ENCODE assay signal across 23 mouse cellular contexts in the genomic region with DNA sequence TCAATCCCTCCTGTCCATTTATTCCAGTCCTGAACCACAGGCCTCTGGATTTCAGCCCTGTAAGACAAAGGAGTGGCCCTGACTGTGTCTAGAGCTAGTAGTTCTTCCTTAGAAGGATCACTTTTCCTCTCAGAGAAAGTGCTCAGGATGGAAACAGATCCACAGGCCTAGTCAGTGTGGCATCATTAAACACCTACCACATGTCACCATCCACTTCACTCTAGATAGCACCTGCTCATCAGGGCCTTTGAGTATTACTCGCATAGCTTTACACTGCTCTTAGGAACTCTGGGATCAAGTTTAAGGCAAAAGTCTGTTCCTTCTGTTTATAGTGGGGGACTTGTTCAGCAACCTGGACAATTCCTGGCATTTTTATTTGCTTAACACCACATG. TPM values are rescaled to one million over a fixed set of nuclear protein-coding genes. Genes with fewer than 3 reads are reported as not detected.
A peak's percentile ranks its signal among the peaks of the same experiment; 100 is the strongest.
DNase-seq lines count a peak whose midpoint lies in the region; ATAC-seq and TF ChIP-seq lines count a peak whose summit lies in the region.
"Had no signal": no experiment of that assay in that cellular context is flagged by ENCODE, and none has a peak within 500 bp of the region (broad histone marks: within the 10 kb centered on the region; RNA-seq: fewer than 3 reads in every experiment).

No protein-coding gene starts in this region.

- H3K9me3 ChIP-seq in heart, embryonic 11.5 days (replicated peaks; ENCODE audit: control insufficient read depth, low read length), result no peaks in the 10 kb centered on the region
- no peaks in the 10 kb centered on the region for H3K9me3 ChIP-seq in heart, embryonic 14.5 days (ENCODE audit: control insufficient read depth, low read length)
- no peaks in the 10 kb centered on the region for H3K9me3 ChIP-seq in intestine, embryonic 14.5 days (ENCODE audit: control insufficient read depth, low read length)
- H3K9me3 ChIP-seq in intestine, embryonic 16.5 days (ENCODE audit: control insufficient read depth, low read length), result no peaks in the 10 kb centered on the region
- H3K9me3 ChIP-seq: embryonic facial prominence, embryonic 12.5 days; embryonic facial prominence, embryonic 15.5 days; kidney, embryonic 15.5 days had no signal

- no peak for DNase-seq in cerebellum, adult 2 months
- DNase-seq in cerebellum, adult 8-10 months, result no peak
- DNase-seq in heart, postnatal 14 days, result no peak
- DNase-seq in heart, adult 8-10 months (ENCODE audit: low spot score), result no peak
- peak; percentile 38 for DNase-seq in intestine, embryonic 14.5 days (ENCODE audit: low spot score)
- DNase-seq: adrenal gland, adult 8-10 months; adrenal gland, postnatal 25 days; forebrain, postnatal 0 days; gastrocnemius, postnatal 25 days; heart, postnatal 36 days; kidney, adult 11 months; kidney, adult 8-10 months had no signal

- H3K36me3 ChIP-seq in heart, embryonic 11.5 days (ENCODE audit: control insufficient read depth, insufficient read depth, low read length), result no peaks in the 10 kb centered on the region
- H3K36me3 ChIP-seq in heart, embryonic 14.5 days (ENCODE audit: control insufficient read depth, insufficient read depth, low read length), result peaks cover 13% of the 10 kb centered on the region; the same call in 1 of the 2 replicates
- peaks cover 9% of the 10 kb centered on the region; the same call in 1 of the 2 replicates for H3K36me3 ChIP-seq in intestine, embryonic 14.5 days (ENCODE audit: control insufficient read depth, insufficient read depth, low read length)
- no peaks in the 10 kb centered on the region for H3K36me3 ChIP-seq in intestine, embryonic 16.5 days (ENCODE audit: control insufficient read depth, insufficient read depth, low read length)
- H3K36me3 ChIP-seq: embryonic facial prominence, embryonic 12.5 days; embryonic facial prominence, embryonic 15.5 days had no signal

- H3K27me3 ChIP-seq in cerebellum, adult 2 months (ENCODE audit: control insufficient read depth, insufficient read depth, low read length), result no peaks in the 10 kb centered on the region
- H3K27me3 ChIP-seq in heart, embryonic 11.5 days (ENCODE audit: control insufficient read depth, insufficient read depth, low read length), result 0 out of 2 replicates have a peak, but pooled peaks cover 2% of the 10 kb centered on the region
- H3K27me3 ChIP-seq in heart, embryonic 14.5 days (ENCODE audit: control insufficient read depth, insufficient read depth, low read length), result no peaks in the 10 kb centered on the region
- H3K27me3 ChIP-seq in intestine, embryonic 14.5 days (replicated peaks; ENCODE audit: control insufficient read depth, insufficient read depth, low read length), result no peaks in the 10 kb centered on the region
- H3K27me3 ChIP-seq in intestine, embryonic 16.5 days (replicated peaks; ENCODE audit: control insufficient read depth, insufficient read depth, low read length), result no peaks in the 10 kb centered on the region
- H3K27me3 ChIP-seq: embryonic facial prominence, embryonic 12.5 days; embryonic facial prominence, embryonic 15.5 days; kidney, embryonic 15.5 days had no signal

- TF ChIP-seq CTCF in cerebellum, adult 2 months (IDR thresholded peaks at IDR 0.05; ENCODE audit: borderline replicate concordance, insufficient read depth, low read depth, low read length), result no peak

- H3K4me3 ChIP-seq in cerebellum, adult 2 months (replicated peaks; ENCODE audit: insufficient read depth, low read depth, low read length), result no peak overlapping the region
- H3K4me3 ChIP-seq in heart, embryonic 11.5 days (ENCODE audit: low read depth, low read length), result no peak overlapping the region
- no peak overlapping the region for H3K4me3 ChIP-seq in heart, embryonic 14.5 days (ENCODE audit: control insufficient read depth in 1 of 2, insufficient read depth in 1 of 2, low read depth in 1 of 2, low read length in 2 of 2)
- H3K4me3 ChIP-seq in intestine, embryonic 14.5 days (ENCODE audit: low read depth, low read length), result no peak overlapping the region
- H3K4me3 ChIP-seq in intestine, embryonic 16.5 days (ENCODE audit: low read length), result no peak overlapping the region
- H3K4me3 ChIP-seq: embryonic facial prominence, embryonic 12.5 days; embryonic facial prominence, embryonic 15.5 days; kidney, embryonic 15.5 days had no signal

- H3K9ac ChIP-seq in heart, embryonic 11.5 days (ENCODE audit: low read depth, low read length), result no peak overlapping the region
- no peak overlapping the region for H3K9ac ChIP-seq in heart, embryonic 14.5 days (ENCODE audit: low read length)
- no peak overlapping the region for H3K9ac ChIP-seq in intestine, embryonic 14.5 days (ENCODE audit: low read length)
- no peak overlapping the region for H3K9ac ChIP-seq in intestine, embryonic 16.5 days (ENCODE audit: low read depth, low read length)
- H3K9ac ChIP-seq: embryonic facial prominence, embryonic 12.5 days; embryonic facial prominence, embryonic 15.5 days; forebrain, postnatal 0 days; hindbrain, embryonic 14.5 days; kidney, embryonic 15.5 days had no signal

- no peak for TF ChIP-seq POLR2A in cerebellum, adult 2 months (IDR thresholded peaks at IDR 0.05; ENCODE audit: borderline replicate concordance, insufficient read depth, low read length)

- H3K27ac ChIP-seq in cerebellum, adult 2 months (ENCODE audit: insufficient read depth, low read length), result peak overlapping the region; percentile 64
- H3K27ac ChIP-seq in heart, embryonic 11.5 days (ENCODE audit: low read depth, low read length), result peak overlapping the region; percentile 69
- peak overlapping the region; percentile 5 to 61; a peak in 2 of 4 replicates for H3K27ac ChIP-seq in heart, embryonic 14.5 days (replicated peaks in 1 of 2; ENCODE audit: control insufficient read depth in 1 of 2, insufficient read depth in 1 of 2, low read depth in 2 of 2, low read length in 2 of 2)
- no peak overlapping the region for H3K27ac ChIP-seq in intestine, embryonic 14.5 days (ENCODE audit: low read depth)
- no peak overlapping the region for H3K27ac ChIP-seq in intestine, embryonic 16.5 days (ENCODE audit: low read length)
- H3K27ac ChIP-seq: embryonic facial prominence, embryonic 12.5 days; embryonic facial prominence, embryonic 15.5 days; hindbrain, embryonic 14.5 days; hindbrain, postnatal 0 days; kidney, embryonic 15.5 days had no signal

- ATAC-seq in heart, embryonic 11.5 days (replicated peaks; ENCODE audit: insufficient number of reproducible peaks, low FRiP score, low TSS enrichment), result no peak
- no peak for ATAC-seq in heart, embryonic 14.5 days (ENCODE audit: insufficient number of reproducible peaks, insufficient read depth, low FRiP score, low read depth)
- ATAC-seq in intestine, embryonic 14.5 days (replicated peaks; ENCODE audit: low FRiP score, low TSS enrichment, low read depth), result no peak
- no peak for ATAC-seq in intestine, embryonic 16.5 days
- ATAC-seq: activated CD4-positive, CD25-positive, alpha-beta regulatory T cell, adult 4 months; forebrain, embryonic 14.5 days; forebrain, postnatal 0 days; hindbrain, postnatal 0 days; inflammation-experienced regulatory T-cells, adult 6 months had no signal

- intact Hi-C loops in heart, postnatal 14 days (cut with DNase I), result no loop called here

- peaks cover 39% of the 10 kb centered on the region for H3K4me1 ChIP-seq in cerebellum, adult 2 months (ENCODE audit: control insufficient read depth, insufficient read depth, low read length)
- H3K4me1 ChIP-seq in heart, embryonic 11.5 days (ENCODE audit: control insufficient read depth, insufficient read depth, low read length), result peaks cover 12% of the 10 kb centered on the region
- H3K4me1 ChIP-seq in heart, embryonic 14.5 days (ENCODE audit: control insufficient read depth in 2 of 2, insufficient read depth in 2 of 2, low read length in 2 of 2), result peaks cover 6 to 16% of the 10 kb centered on the region in 2 experiments
- H3K4me1 ChIP-seq in intestine, embryonic 14.5 days (replicated peaks; ENCODE audit: control insufficient read depth, insufficient read depth, low read length), result no peaks in the 10 kb centered on the region
- H3K4me1 ChIP-seq in intestine, embryonic 16.5 days (ENCODE audit: control insufficient read depth, insufficient read depth, low read length), result no peaks in the 10 kb centered on the region
- H3K4me1 ChIP-seq: embryonic facial prominence, embryonic 15.5 days had no signal

- WGBS in cerebellum, adult 2 months, result 91% methylated on average over 1 of the region's 1 CpGs
- WGBS in heart, embryonic 11.5 days (ENCODE audit: insufficient replicate concordance), result 54% methylated on average over 1 of the region's 1 CpGs
- 38% methylated on average over 1 of the region's 1 CpGs for WGBS in heart, embryonic 14.5 days
- WGBS in intestine, embryonic 14.5 days, result 88% methylated on average over 1 of the region's 1 CpGs
- 82% methylated on average over 1 of the region's 1 CpGs for WGBS in intestine, embryonic 16.5 days

- no peak overlapping the region for H3K4me2 ChIP-seq in heart, embryonic 11.5 days
- H3K4me2 ChIP-seq in heart, embryonic 14.5 days (ENCODE audit: low read length), result no peak overlapping the region
- no peak overlapping the region for H3K4me2 ChIP-seq in intestine, embryonic 14.5 days (ENCODE audit: low read length)
- no peak overlapping the region for H3K4me2 ChIP-seq in intestine, embryonic 16.5 days (ENCODE audit: low read depth, low read length)
- H3K4me2 ChIP-seq: embryonic facial prominence, embryonic 12.5 days; embryonic facial prominence, embryonic 15.5 days; hindbrain, embryonic 14.5 days; kidney, embryonic 15.5 days had no signal

RNA-seq across cellular contexts. Expression of a gene that starts 25.1 kb away (rescaled TPM):
- polyA plus RNA-seq in cerebellum, adult 2 months (2012; rRNA removed), result 137 and 143 TPM in 2 replicates
- 11.6 and 15.0 TPM in 2 replicates for polyA plus RNA-seq in heart, embryonic 11.5 days (2014; fragmentation: Nextera tagmentation; extraction: Ambion mirVana)
- 10 to 100 TPM; 22.5 to 25.0 TPM for total RNA-seq in heart, postnatal 14 days (2021)
- polyA plus RNA-seq in heart, embryonic 14.5 days (2014; fragmentation: Nextera tagmentation; extraction: Ambion mirVana), result 16.6 and 18.9 TPM in 2 replicates
- total RNA-seq in heart, adult 8-10 months (2022), result 10 to 100 TPM; 27.2 to 33.2 (median 28.1) TPM
- 31.4 and 37.9 TPM in 2 replicates for polyA plus RNA-seq in intestine, embryonic 14.5 days (2014; fragmentation: Nextera tagmentation; extraction: Ambion mirVana)
- 49.1 and 50.4 TPM in 2 replicates for polyA plus RNA-seq in intestine, embryonic 16.5 days (2015; fragmentation: Nextera tagmentation; extraction: Ambion mirVana)

Comparison
In these comparisons a context has a peak if more than half of its experiments do, and no peak if none do; other contexts are left out.
1. H3K27ac ChIP-seq: peak in cerebellum, adult 2 months (single experiment), heart, embryonic 11.5 days (single experiment) and heart, embryonic 14.5 days (2 of 2); none in intestine, embryonic 14.5 days (single experiment) and intestine, embryonic 16.5 days (single experiment).